Mouse (Mus musculus) cerebellum, adult 2 months (tissue): ENCODE measurements at regions not wholly inside any gene's neighbourhood (a gene's known extent, or its start where the extent isn't known, plus 50 kb on each side); places are given as distances from the start of the nearest gene placed in this dataset.

Experiments
- CTCF ChIP-seq: fragments of 200-500 bp; IDR thresholded peaks from 2 replicates; pipeline ENCODE4 v1.5.1; 2011; ENCODE audit warnings: low read depth, mild to moderate bottlenecking, control low read depth, low read length, moderate library complexity, borderline replicate concordance; ENCODE audit not compliant: insufficient read depth
- POLR2A ChIP-seq: fragments of 200-500 bp; IDR thresholded peaks from 2 replicates; pipeline ENCODE4 v1.6.1; 2011; ENCODE audit warnings: low read length, control low read depth, borderline replicate concordance; ENCODE audit not compliant: insufficient read depth

DNA sequence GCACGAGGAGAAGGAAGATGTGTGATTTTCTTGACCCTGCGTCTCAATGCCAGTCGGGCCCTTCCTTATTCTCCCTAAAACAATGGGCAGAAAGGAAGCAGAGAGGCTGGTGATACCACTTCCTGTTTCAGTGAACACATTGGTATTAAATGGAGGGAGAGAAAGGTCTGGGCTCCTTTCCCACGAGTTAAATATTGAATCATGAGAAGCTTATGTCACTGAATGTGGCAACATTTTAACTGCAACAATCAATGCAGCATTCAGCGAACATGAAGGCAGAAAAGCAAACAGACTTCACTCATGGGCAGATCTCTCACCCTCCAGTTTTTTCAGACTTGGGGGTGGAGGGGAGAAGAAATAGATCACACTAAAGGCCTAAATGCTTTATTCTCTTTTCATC lies 819.8 kb downstream of the Poteg start:
- TF ChIP-seq POLR2A, result no peak
- no peak for TF ChIP-seq CTCF
